8 mouse cellular contexts compared by ENCODE assay signal in genomic region chr3:30995899-30996687, GRCm38 (mm10). TPM values are rescaled to one million over a fixed set of nuclear protein-coding genes. Genes with fewer than 3 reads are reported as not detected.
DNase-seq lines count a peak whose midpoint lies in the region; ATAC-seq and TF ChIP-seq lines count a peak whose summit lies in the region.

No protein-coding gene starts in this region.

- no peak for TF ChIP-seq POLR2A in cerebellum, adult 2 months (IDR thresholded peaks at IDR 0.05; ENCODE audit: borderline replicate concordance, insufficient read depth, low read length)

- no peaks in the 10 kb centered on the region for H3K9me3 ChIP-seq in forebrain, embryonic 10.5 days
- no peaks in the 10 kb centered on the region for H3K9me3 ChIP-seq in neural tube, embryonic 12.5 days

- WGBS in cerebellum, adult 2 months: under 1% methylated on average over 49 of the region's 49 CpGs
- under 1% methylated on average over 49 of the region's 49 CpGs for WGBS in forebrain, embryonic 10.5 days
- WGBS in neural tube, embryonic 12.5 days: 1% methylated on average over 49 of the region's 49 CpGs

- ATAC-seq in neural tube, embryonic 12.5 days (ENCODE audit: low FRiP score, low read depth): no peak; the same call in 1 of the 2 replicates

- H3K27ac ChIP-seq in cerebellum, adult 2 months (ENCODE audit: insufficient read depth, low read length): peak overlapping the region; percentile 28
- H3K27ac ChIP-seq in forebrain, embryonic 10.5 days: peak overlapping the region; percentile 94
- no peak overlapping the region; the same call in 1 of the 2 replicates for H3K27ac ChIP-seq in neural tube, embryonic 12.5 days

- peak overlapping the region; percentile 88 for H3K9ac ChIP-seq in neural tube, embryonic 12.5 days

- H3K4me2 ChIP-seq in neural tube, embryonic 12.5 days (replicated peaks): peak overlapping the region; percentile 77

- no peak for TF ChIP-seq CTCF in cerebellum, adult 2 months (IDR thresholded peaks at IDR 0.05; ENCODE audit: borderline replicate concordance, insufficient read depth, low read depth, low read length)

- H3K4me1 ChIP-seq in cerebellum, adult 2 months (ENCODE audit: control insufficient read depth, insufficient read depth, low read length): peaks cover 7% of the 10 kb centered on the region; the same call in 1 of the 2 replicates
- peaks cover 41% of the 10 kb centered on the region for H3K4me1 ChIP-seq in forebrain, embryonic 10.5 days
- H3K4me1 ChIP-seq in neural tube, embryonic 12.5 days: peaks cover 14% of the 10 kb centered on the region

- no peaks in the 10 kb centered on the region for H3K27me3 ChIP-seq in cerebellum, adult 2 months (ENCODE audit: control insufficient read depth, insufficient read depth, low read length)
- H3K27me3 ChIP-seq in forebrain, embryonic 10.5 days (ENCODE audit: poor library complexity, severe bottlenecking): no peaks in the 10 kb centered on the region
- H3K27me3 ChIP-seq in neural tube, embryonic 12.5 days (replicated peaks): no peaks in the 10 kb centered on the region

- no peaks in the 10 kb centered on the region for H3K36me3 ChIP-seq in forebrain, embryonic 10.5 days (replicated peaks)
- no peaks in the 10 kb centered on the region for H3K36me3 ChIP-seq in neural tube, embryonic 12.5 days

- no peak for DNase-seq in cerebellum, adult 2 months
- no peak for DNase-seq in cerebellum, adult 11 months
- DNase-seq in right cerebral cortex, adult 18-20 months: peak; percentile 58
- DNase-seq in right cerebral cortex, postnatal 14 days: no peak
- DNase-seq in forebrain, embryonic 10.5 days (ENCODE audit: extremely low spot score, low spot score): no peak
- peak; percentile 53 for DNase-seq in liver
- DNase-seq in ovary, postnatal 36 days (ENCODE audit: low spot score): no peak

- peak overlapping the region; percentile 79 for H3K4me3 ChIP-seq in cerebellum, adult 2 months (replicated peaks; ENCODE audit: insufficient read depth, low read depth, low read length)
- H3K4me3 ChIP-seq in forebrain, embryonic 10.5 days: peak overlapping the region; percentile 94
- peak overlapping the region; percentile 88 for H3K4me3 ChIP-seq in neural tube, embryonic 12.5 days

RNA-seq across cellular contexts. Expression of gene Prkci, which starts 0.5 kb away (rescaled TPM):
- polyA plus RNA-seq in cerebellum, adult 2 months (2012; rRNA removed): 36.5 and 42.9 TPM in 2 replicates
- 37.7 and 39.2 TPM in 2 replicates for polyA plus RNA-seq in forebrain, embryonic 10.5 days (2016; fragmentation: Nextera tagmentation; extraction: Ambion mirVana)
- 34.6 and 37.9 TPM in 2 replicates for polyA plus RNA-seq in neural tube, embryonic 12.5 days (2016; fragmentation: Nextera tagmentation; extraction: Ambion mirVana)

RNA-seq across cellular contexts. Expression of gene Phc3, which starts 26.9 kb away (rescaled TPM):
- polyA plus RNA-seq in cerebellum, adult 2 months (2012; rRNA removed): 25.9 and 30.1 TPM in 2 replicates
- polyA plus RNA-seq in forebrain, embryonic 10.5 days (2016; fragmentation: Nextera tagmentation; extraction: Ambion mirVana): 4.7 and 5.9 TPM in 2 replicates
- 5.0 and 6.3 TPM in 2 replicates for polyA plus RNA-seq in neural tube, embryonic 12.5 days (2016; fragmentation: Nextera tagmentation; extraction: Ambion mirVana)

Comparison
In these comparisons a context has a peak if more than half of its experiments do, and no peak if none do; other contexts are left out.
1. DNase-seq: peak in right cerebral cortex, adult 18-20 months (single experiment) and liver (single experiment); none in cerebellum, adult 2 months (0 of 2), cerebellum, adult 11 months (single experiment), right cerebral cortex, postnatal 14 days (single experiment), forebrain, embryonic 10.5 days (single experiment) and ovary, postnatal 36 days (single experiment).
2. Peak in every context shown above with its lines, with median percentiles within 50 percentile points of each other: H3K4me3 ChIP-seq.